Mouse (Mus musculus) liver, embryonic 14.5 days (tissue): Measurements from ENCODE around the gene Inpp5f. TPM values are rescaled to one million over a fixed set of nuclear protein-coding genes. Genes with fewer than 3 reads are reported as not detected.
A peak's percentile ranks its signal among the peaks of the same experiment; 100 is the strongest.

Experiments used
- ATAC-seq: fragments of 200-750 bp; cut with Nextera tagmentation; 2 replicates; pipeline ENCODE4 v1.8.0; 2017; ENCODE audit warnings: moderate number of reproducible peaks, mild to moderate bottlenecking, moderate library complexity; ENCODE audit not compliant: insufficient read depth
- DNase-seq, 3 experiments: peaks; one replicate each; pipeline ENCODE4 v3.0.0-alpha.2; 2012 to 2013; ENCODE audit warnings: low read depth in 3 of 3, low spot score in 3 of 3
- H3K27ac ChIP-seq: fragments of 300-500 bp; sonication (generic); 2 replicates; pipeline ENCODE4 v1.5.1; 2014; ENCODE audit warnings: moderate library complexity, mild to moderate bottlenecking, control low read depth, inconsistent platforms
- H3K27me3 ChIP-seq: fragments of 300-500 bp; sonication (generic); 2 replicates; pipeline ENCODE4 v1.6.1; 2014; ENCODE audit warnings: mild to moderate bottlenecking, low read length, moderate library complexity; ENCODE audit not compliant: control insufficient read depth, insufficient read depth
- H3K36me3 ChIP-seq: fragments of 300-500 bp; sonication (generic); replicated peaks from 2 replicates; pipeline ENCODE4 v1.6.1; 2014; ENCODE audit warnings: low read depth; ENCODE audit not compliant: control insufficient read depth, insufficient read depth
- H3K4me1 ChIP-seq, 2 experiments: fragments of 200-500 bp in 1 of 2; fragments of 300-500 bp in 1 of 2; sonication (generic) in 1 of 2; replicated peaks; 2 replicates each; pipeline ENCODE4 v1.6.1; 2012 to 2014; ENCODE audit warnings: antibody characterized with exemption in 1 of 2, inconsistent platforms in 1 of 2, low read length in 1 of 2; ENCODE audit not compliant: control insufficient read depth in 2 of 2, insufficient read depth in 2 of 2
- H3K4me2 ChIP-seq: fragments of 300-500 bp; sonication (generic); 2 replicates; pipeline ENCODE4 v1.6.1; 2014; ENCODE audit warnings: low read depth, mild to moderate bottlenecking, control low read depth, moderate library complexity
- H3K4me3 ChIP-seq, 2 experiments: fragments of 200-500 bp in 1 of 2; fragments of 300-500 bp in 1 of 2; sonication (generic) in 1 of 2; 2 replicates each; pipeline ENCODE4 v1.5.1; 2012 to 2014; ENCODE audit warnings: low read depth in 2 of 2, low read length in 2 of 2, mild to moderate bottlenecking in 2 of 2, control low read depth in 1 of 2, inconsistent platforms in 1 of 2, moderate library complexity in 1 of 2; ENCODE audit not compliant: insufficient read depth in 1 of 2
- H3K9ac ChIP-seq: fragments of 300-500 bp; sonication (generic); replicated peaks from 2 replicates; pipeline ENCODE4 v1.6.1; 2014; ENCODE audit warnings: mild to moderate bottlenecking, control low read depth, moderate library complexity
- H3K9me3 ChIP-seq: fragments of 300-500 bp; sonication (generic); 2 replicates; pipeline ENCODE4 v1.6.1; 2016; ENCODE audit warnings: low read length, mixed read lengths; ENCODE audit not compliant: control insufficient read depth
- CTCF ChIP-seq: IDR thresholded peaks from 2 replicates; pipeline ENCODE4 v1.5.1; 2016; ENCODE audit warnings: antibody characterized with exemption, low read depth, control low read depth
- EP300 ChIP-seq: IDR thresholded peaks from 2 replicates; pipeline ENCODE4 v1.6.1; 2016; ENCODE audit warnings: antibody characterized with exemption, low read depth
- WGBS: fragments of 180-500 bp; shearing (Covaris S2); extraction: QIAGEN DNeasy Blood & Tissue Kit; methylation state at CpG from one replicate; pipeline ENCODE4 v1.1.7; 2014; ENCODE audit not compliant: insufficient replicate concordance; 5-methylcytosine and 5-hydroxymethylcytosine counted together
- polyA plus RNA-seq, 2 experiments: library from polyadenylated mRNA; depleted of rRNA in 1 of 2; stranded (reverse) in 1 of 2; unstranded in 1 of 2; fragments of >200 nt; fragmentation: Nextera tagmentation in 1 of 2; extraction: Ambion mirVana in 1 of 2; gene quantifications; 2 replicates each; pipeline versions ENCODE4 v1.2.1 to v1.2.3; 2012 to 2014

The Inpp5f gene
- polyA plus RNA-seq, 2 experiments = 3.7 to 7.3 TPM

- H3K4me3 ChIP-seq = no peak overlapping the region
- DNase-seq (no peak), ATAC-seq (no peak)
- no peak overlapping the region for H3K4me2 ChIP-seq
- no peaks in the 10 kb centered on the region for H3K9me3 ChIP-seq
- WGBS = 29% methylated on average over 2 of the region's 2 CpGs
- no peaks in the 10 kb centered on the region for H3K36me3 ChIP-seq
- H3K27ac ChIP-seq = no peak overlapping the region
- H3K9ac ChIP-seq = no peak overlapping the region
- TF ChIP-seq CTCF (no peak), EP300 (no peak)
- no peaks in the 10 kb centered on the region for H3K27me3 ChIP-seq
- H3K4me1 ChIP-seq = peaks cover 20 to 48% of the 10 kb centered on the region in 2 experiments
These were observed 57.7 kb downstream of the Inpp5f start for GRCm38 (mm10) chr7:128668831-128669230.

DNA sequence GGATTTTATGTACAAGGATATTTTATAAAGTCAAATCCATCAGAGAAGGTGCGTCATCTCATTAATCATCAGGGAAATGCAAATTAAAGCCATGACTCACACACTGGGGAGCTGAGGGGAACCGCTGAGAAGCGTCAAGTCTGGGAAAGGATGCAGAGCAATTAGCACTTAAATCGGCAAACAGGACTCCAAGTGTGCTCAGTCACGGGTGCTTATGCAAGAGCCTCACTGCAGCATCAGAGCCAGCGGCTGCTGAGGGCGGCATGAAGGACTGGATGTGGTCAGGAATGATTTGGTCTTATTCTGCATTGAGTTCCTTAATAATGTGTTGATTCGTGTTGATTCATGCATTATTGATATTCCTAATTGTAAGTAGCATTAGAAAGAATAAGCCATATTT, 60.8 kb downstream of the Inpp5f start:
- DNase-seq = no peak
- peak overlapping the region in 1 of 2 experiments; percentile 25; a peak in 2 of 4 replicates for H3K4me3 ChIP-seq

GRCm38 (mm10) chr7:128672408-128673010, 61.4 kb downstream of the Inpp5f start:
- peak overlapping the region; percentile 83 for H3K27ac ChIP-seq
- H3K36me3 ChIP-seq = peaks cover 3% of the 10 kb centered on the region; the same call in 1 of the 2 replicates
- TF ChIP-seq EP300 (peak; percentile 76), CTCF (no peak)
- peak overlapping the region; percentile 73 for H3K4me2 ChIP-seq
- H3K9me3 ChIP-seq = no peaks in the 10 kb centered on the region
- no peaks in the 10 kb centered on the region for H3K27me3 ChIP-seq
- peak; percentile 96 for ATAC-seq
- DNase-seq = peak; percentile 66 to 68 (median 67)
- 8% methylated on average over 15 of the region's 15 CpGs for WGBS
- H3K9ac ChIP-seq = peak overlapping the region; percentile 55
- H3K4me3 ChIP-seq = peak overlapping the region; percentile 17 to 25
- peaks cover 20 to 40% of the 10 kb centered on the region in 2 experiments for H3K4me1 ChIP-seq

More for the DNA sequence above, 60.8 kb downstream of the Inpp5f start:
- Histone ChIP-seq H3K27ac (peak overlapping the region; percentile 83), H3K9me3 (no peaks in the 10 kb centered on the region), H3K4me2 (peak overlapping the region; percentile 73), H3K9ac (peak overlapping the region; percentile 10; the same call in 1 of the 2 replicates), H3K27me3 (no peaks in the 10 kb centered on the region), H3K36me3 (peaks cover 3% of the 10 kb centered on the region; the same call in 1 of the 2 replicates), H3K4me1 (peaks cover 20 to 44% of the 10 kb centered on the region in 2 experiments)
- TF ChIP-seq EP300 (no peak), CTCF (no peak)
- WGBS = 18% methylated on average over 8 of the region's 8 CpGs
- ATAC-seq = peak; percentile 41

DNA sequence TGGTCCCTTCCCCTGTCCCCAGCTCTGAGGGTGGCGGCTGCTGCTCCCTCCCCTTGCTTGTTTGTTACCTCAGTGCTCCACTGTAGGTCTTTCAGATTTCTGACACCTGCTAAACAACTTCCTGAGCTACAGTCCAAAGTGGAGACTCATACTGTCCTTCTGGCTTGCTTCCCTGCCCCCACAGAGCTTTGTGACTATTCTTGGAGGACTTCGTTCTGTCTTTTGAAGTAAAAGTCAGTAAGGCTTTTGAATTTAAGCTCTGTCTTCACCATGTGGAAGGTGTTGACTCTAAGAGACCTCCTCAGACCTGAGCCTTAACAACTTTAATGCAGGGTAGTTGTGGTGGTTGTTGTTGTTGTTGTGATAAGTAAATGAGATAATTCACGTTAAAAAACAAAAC, 67.4 kb downstream of the Inpp5f start:
- H3K4me2 ChIP-seq = no peak overlapping the region
- peaks cover 1 to 3% of the 10 kb centered on the region in 2 experiments; a peak in 3 of 4 replicates for H3K4me1 ChIP-seq
- no peak for DNase-seq
- no peaks in the 10 kb centered on the region for H3K9me3 ChIP-seq
- H3K27me3 ChIP-seq = no peaks in the 10 kb centered on the region
- no peak overlapping the region for H3K9ac ChIP-seq
- no peak for ATAC-seq
- H3K27ac ChIP-seq = no peak overlapping the region
- peaks cover 3% of the 10 kb centered on the region; the same call in 1 of the 2 replicates for H3K36me3 ChIP-seq
- H3K4me3 ChIP-seq = no peak overlapping the region
- TF ChIP-seq CTCF = no peak
- no peak for TF ChIP-seq EP300
- 65% methylated on average over 3 of the region's 3 CpGs for WGBS

- Histone ChIP-seq H3K9me3 (no peaks in the 10 kb centered on the region), H3K36me3 (no peaks in the 10 kb centered on the region), H3K9ac (no peak overlapping the region), H3K27ac (no peak overlapping the region), H3K4me3 (peak overlapping the region; percentile 48 to 62), H3K4me1 (no peaks in the 10 kb centered on the region), H3K4me2 (peak overlapping the region; percentile 65), H3K27me3 (no peaks in the 10 kb centered on the region)
- peak; percentile 70 for ATAC-seq
- TF ChIP-seq CTCF = 0 out of 2 replicates have a peak, but pooled peaks have one; percentile 13
- TF ChIP-seq EP300 = no peak
- WGBS = 50% methylated on average over 56 of the region's 56 CpGs
- DNase-seq = peak in 1 of 3 experiments; percentile 33
These were observed 76.9 kb downstream of the Inpp5f start for GRCm38 (mm10) chr7:128687821-128688564.
